Mouse (Mus musculus) myocyte (in vitro differentiated cells): ENCODE results near the gene Gm973.

ENCODE experiments used
- E2F4 ChIP-seq: IDR thresholded peaks from one replicate; pipeline ENCODE4 v1.6.1; 2011; ENCODE audit warnings: mild to moderate bottlenecking, control low read depth, moderate library complexity; ENCODE audit not compliant: insufficient read depth
- MYOG ChIP-seq, 3 experiments: IDR thresholded peaks; one replicate each; pipeline ENCODE4 v1.6.1; 2011; ENCODE audit warnings: control low read depth in 2 of 3, low read depth in 2 of 3, mild to moderate bottlenecking in 2 of 3; ENCODE audit not compliant: insufficient read length in 2 of 3, control insufficient read depth in 1 of 3, insufficient read depth in 1 of 3
- POLR2A ChIP-seq: IDR thresholded peaks from one replicate; pipeline ENCODE4 v1.6.1; 2011; ENCODE audit warnings: low read depth, mild to moderate bottlenecking, control low read depth, moderate library complexity; ENCODE audit not compliant: insufficient read length
- TCF3 ChIP-seq: IDR thresholded peaks from one replicate; pipeline ENCODE4 v1.6.1; 2011; ENCODE audit warnings: low read depth, control low read depth; ENCODE audit not compliant: insufficient read length

GRCm38 (mm10) chr1:59487651-59488051, 28.4 kb upstream of the Gm973 start:
- no peak for TF ChIP-seq POLR2A
- no peak for TF ChIP-seq MYOG (IDR thresholded peaks at IDR 0.05; ENCODE audit: control insufficient read depth in 1 of 3, insufficient read depth in 1 of 3, insufficient read length in 2 of 3, low read depth in 2 of 3)
- no peak for TF ChIP-seq TCF3
- no peak for TF ChIP-seq E2F4
